Mouse (Mus musculus) kidney, adult 9 months (tissue): Measurements from ENCODE around the gene Gorasp1.

Experiments used
- DNase-seq: peaks from one replicate; pipeline ENCODE4 v3.0.0; 2022

Gorasp1 gene

GRCm38 (mm10) chr9:119925120-119925657 is 12.2 kb downstream of the Gorasp1 start:
- DNase-seq, result no peak

GRCm38 (mm10) chr9:119923462-119923861 is 13.9 kb downstream of the Gorasp1 start:
- no peak for DNase-seq

GRCm38 (mm10) chr9:119919858-119920257 is 17.5 kb downstream of the Gorasp1 start:
- DNase-seq, result no peak

- DNase-seq, result no peak
These were observed 24.1 kb downstream of the Gorasp1 start for GRCm38 (mm10) chr9:119913087-119913838.

- no peak for DNase-seq
These were observed 27.4 kb downstream of the Gorasp1 start for GRCm38 (mm10) chr9:119909931-119910330.

- DNase-seq, result no peak
These were observed 28.7 kb downstream of the Gorasp1 start for GRCm38 (mm10) chr9:119908708-119909107.

- DNase-seq, result no peak
These were observed 34.8 kb downstream of the Gorasp1 start for GRCm38 (mm10) chr9:119902410-119903151.

GRCm38 (mm10) chr9:119899446-119899845 is 37.9 kb downstream of the Gorasp1 start:
- no peak for DNase-seq

- no peak for DNase-seq
These were observed 42.2 kb downstream of the Gorasp1 start for GRCm38 (mm10) chr9:119895040-119895721.

- DNase-seq, result peak; percentile 99
These were observed 42.9 kb downstream of the Gorasp1 start, which contains the start of gene Wdr48 for GRCm38 (mm10) chr9:119894339-119895009. TSS of gene Wdr48 (plus strand) at chr9:119894878.

- DNase-seq, result no peak
These were observed 43.5 kb downstream of the Gorasp1 start for GRCm38 (mm10) chr9:119893881-119894280.

GRCm38 (mm10) chr9:119890692-119891091 is 46.7 kb downstream of the Gorasp1 start:
- peak; percentile 56 for DNase-seq

GRCm38 (mm10) chr9:119889446-119889845 is 47.9 kb downstream of the Gorasp1 start:
- no peak for DNase-seq

GRCm38 (mm10) chr9:119888843-119889246 is 48.5 kb downstream of the Gorasp1 start:
- no peak for DNase-seq

- no peak for DNase-seq
These were observed 50.0 kb downstream of the Gorasp1 start for GRCm38 (mm10) chr9:119887144-119887901.
